Mouse (Mus musculus) CH12.LX (cell line): ENCODE measurements around the gene Sap25. TPM values are rescaled to one million over a fixed set of nuclear protein-coding genes. Genes with fewer than 3 reads are reported as not detected.

Source experiments
- DNase-seq: peaks from one replicate; pipeline ENCODE4 v3.0.0-alpha.2; 2013; ENCODE audit errors: extremely low read depth
- H3K27ac ChIP-seq: 2 replicates; pipeline ENCODE4 v1.5.1; 2012; ENCODE audit warnings: low read depth, mild to moderate bottlenecking, control low read depth, moderate library complexity; ENCODE audit not compliant: insufficient read depth
- H3K27me3 ChIP-seq: replicated peaks from 2 replicates; pipeline ENCODE3; 2012; ENCODE audit warnings: inconsistent platforms
- H3K36me3 ChIP-seq, 2 experiments: replicated peaks in 1 of 2; 2 replicates each; pipeline versions ENCODE3 to v1.6.1; 2012; ENCODE audit warnings: inconsistent platforms in 1 of 2, low read length in 1 of 2, mild to moderate bottlenecking in 1 of 2, mixed read lengths in 1 of 2, moderate library complexity in 1 of 2; ENCODE audit not compliant: control insufficient read depth in 1 of 2, insufficient read depth in 1 of 2
- H3K4me1 ChIP-seq, 2 experiments: 2 replicates each; pipeline ENCODE4 v1.6.1; 2012; ENCODE audit warnings: inconsistent platforms in 1 of 2, moderate library complexity in 1 of 2; ENCODE audit not compliant: insufficient read depth in 2 of 2, control insufficient read depth in 1 of 2
- H3K4me2 ChIP-seq: 2 replicates; pipeline ENCODE4 v1.6.1; 2012; ENCODE audit warnings: low read depth, mild to moderate bottlenecking, control low read depth; ENCODE audit not compliant: poor library complexity, insufficient read depth, severe bottlenecking
- H3K4me3 ChIP-seq, 3 experiments: fragments of 150-350 bp in 1 of 3; sonication (generic) in 1 of 3; replicated peaks in 1 of 3; 2 replicates each; pipeline versions ENCODE3 to v1.5.1; 2011 to 2012; ENCODE audit warnings: low read depth in 2 of 3, low read length in 2 of 3, mild to moderate bottlenecking in 2 of 3, moderate library complexity in 2 of 3, control low read depth in 1 of 3, improper control_type of control experiment in 1 of 3, inconsistent platforms in 1 of 3, mixed read lengths in 1 of 3; ENCODE audit not compliant: poor library complexity in 1 of 3
- H3K79me2 ChIP-seq: replicated peaks from 2 replicates; pipeline ENCODE4 v1.6.1; 2012; ENCODE audit warnings: mild to moderate bottlenecking, moderate library complexity; ENCODE audit not compliant: control insufficient read depth, poor library complexity, insufficient read depth, severe bottlenecking; ENCODE audit errors: extremely low read depth
- H3K9ac ChIP-seq: 2 replicates; pipeline ENCODE4 v1.6.1; 2012; ENCODE audit warnings: low read depth, mild to moderate bottlenecking, control low read depth, moderate library complexity; ENCODE audit not compliant: insufficient read depth
- H3K9me3 ChIP-seq: replicated peaks from 2 replicates; pipeline ENCODE3; 2012; ENCODE audit warnings: low read length, inconsistent platforms, mixed read lengths
- BHLHE40 ChIP-seq: IDR thresholded peaks from 2 replicates; pipeline ENCODE4 v1.6.1; 2011; ENCODE audit warnings: mild to moderate bottlenecking, low read depth, low read length, improper control_type of control experiment
- CHD1 ChIP-seq: IDR thresholded peaks from 2 replicates; pipeline ENCODE4 v1.6.1; 2012; ENCODE audit warnings: low read depth, low read length, improper control_type of control experiment, inconsistent platforms
- CHD2 ChIP-seq: IDR thresholded peaks from 2 replicates; pipeline ENCODE4 v1.6.1; 2011; ENCODE audit warnings: low read length, improper control_type of control experiment
- CTCF ChIP-seq, 2 experiments: IDR thresholded peaks in 1 of 2; conservative IDR thresholded peaks in 1 of 2; 2 replicates each; pipeline ENCODE4 v1.5.1; 2011 to 2012; ENCODE audit warnings: low read depth in 2 of 2, low read length in 2 of 2, improper control_type of control experiment in 1 of 2, inconsistent platforms in 1 of 2, mild to moderate bottlenecking in 1 of 2, moderate library complexity in 1 of 2
- E2F4 ChIP-seq: IDR thresholded peaks from 2 replicates; pipeline ENCODE4 v1.6.1; 2011; ENCODE audit warnings: low read depth, low read length, improper control_type of control experiment; ENCODE audit not compliant: insufficient replicate concordance
- ELF1 ChIP-seq: IDR thresholded peaks from 2 replicates; pipeline ENCODE4 v1.6.1; 2014; ENCODE audit warnings: low read depth, mild to moderate bottlenecking, inconsistent platforms, low read length, improper control_type of control experiment
- EP300 ChIP-seq: IDR thresholded peaks from 2 replicates; pipeline ENCODE4 v1.6.1; 2011; ENCODE audit warnings: low read length, improper control_type of control experiment
- ETS1 ChIP-seq: conservative IDR thresholded peaks from 2 replicates; pipeline ENCODE4 v1.6.1; 2012; ENCODE audit warnings: low read depth, mild to moderate bottlenecking, inconsistent platforms, low read length, improper control_type of control experiment, moderate library complexity
- GABPA ChIP-seq: IDR thresholded peaks from 2 replicates; pipeline ENCODE4 v1.6.1; 2012; ENCODE audit warnings: low read depth, low read length, improper control_type of control experiment, inconsistent platforms; ENCODE audit not compliant: insufficient replicate concordance
- HCFC1 ChIP-seq: IDR thresholded peaks from 2 replicates; pipeline ENCODE4 v1.6.1; 2012; ENCODE audit warnings: low read depth, mild to moderate bottlenecking, inconsistent platforms, low read length, improper control_type of control experiment
- IRF4 ChIP-seq: IDR thresholded peaks from 2 replicates; pipeline ENCODE4 v1.6.1; 2014; ENCODE audit warnings: low read depth, mild to moderate bottlenecking, inconsistent platforms, low read length, improper control_type of control experiment
- JUN ChIP-seq: IDR thresholded peaks from 2 replicates; pipeline ENCODE4 v1.6.1; 2011; ENCODE audit warnings: low read depth, mild to moderate bottlenecking, low read length, improper control_type of control experiment, moderate library complexity; ENCODE audit not compliant: insufficient read depth
- JUND ChIP-seq: conservative IDR thresholded peaks from 2 replicates; pipeline ENCODE4 v1.6.1; 2011; ENCODE audit warnings: low read depth, low read length, improper control_type of control experiment
- KAT2A ChIP-seq: IDR thresholded peaks from 2 replicates; pipeline ENCODE4 v1.6.1; 2012; ENCODE audit warnings: low read length, improper control_type of control experiment, inconsistent platforms; ENCODE audit not compliant: insufficient replicate concordance
- MAFK ChIP-seq: IDR thresholded peaks from 2 replicates; pipeline ENCODE4 v1.6.1; 2011; ENCODE audit warnings: low read length, improper control_type of control experiment; ENCODE audit not compliant: insufficient replicate concordance
- MAX ChIP-seq: IDR thresholded peaks from 2 replicates; pipeline ENCODE4 v1.6.1; 2011; ENCODE audit warnings: low read length, improper control_type of control experiment
- MAZ ChIP-seq: IDR thresholded peaks from 2 replicates; pipeline ENCODE4 v1.6.1; 2012; ENCODE audit warnings: low read depth, mild to moderate bottlenecking, inconsistent platforms, low read length, improper control_type of control experiment, moderate library complexity
- MEF2A ChIP-seq: IDR thresholded peaks from 2 replicates; pipeline ENCODE4 v1.6.1; 2014; ENCODE audit warnings: low read depth, mild to moderate bottlenecking, inconsistent platforms, low read length, improper control_type of control experiment, borderline replicate concordance
- MXI1 ChIP-seq: IDR thresholded peaks from 2 replicates; pipeline ENCODE4 v1.6.1; 2011; ENCODE audit warnings: mild to moderate bottlenecking, low read depth, low read length, improper control_type of control experiment
- MYC ChIP-seq: IDR thresholded peaks from 2 replicates; pipeline ENCODE4 v1.6.1; 2011; ENCODE audit warnings: low read depth, mild to moderate bottlenecking, improper control_type of control experiment, low read length
- NELFE ChIP-seq: IDR thresholded peaks from 2 replicates; pipeline ENCODE4 v1.6.1; 2011; ENCODE audit warnings: low read depth, low read length, improper control_type of control experiment
- NRF1 ChIP-seq: IDR thresholded peaks from 2 replicates; pipeline ENCODE4 v1.6.1; 2014; ENCODE audit warnings: low read depth, mild to moderate bottlenecking, inconsistent platforms, low read length, improper control_type of control experiment, moderate library complexity
- PAX5 ChIP-seq: IDR thresholded peaks from 2 replicates; pipeline ENCODE4 v1.6.1; 2012; ENCODE audit warnings: low read length, inconsistent platforms, mixed read lengths
- POLR2A ChIP-seq: IDR thresholded peaks from 2 replicates; pipeline ENCODE4 v1.6.1; 2011; ENCODE audit warnings: low read depth, mild to moderate bottlenecking, improper control_type of control experiment, low read length
- POLR2AphosphoS2 ChIP-seq: IDR thresholded peaks from 2 replicates; pipeline ENCODE4 v1.6.1; 2011; ENCODE audit warnings: low read depth, low read length, improper control_type of control experiment
- RAD21 ChIP-seq: IDR thresholded peaks from 2 replicates; pipeline ENCODE4 v1.6.1; 2011; ENCODE audit warnings: low read depth, mild to moderate bottlenecking, low read length, improper control_type of control experiment, moderate library complexity
- RCOR1 ChIP-seq: conservative IDR thresholded peaks from 2 replicates; pipeline ENCODE4 v1.6.1; 2012; ENCODE audit warnings: low read depth, mild to moderate bottlenecking, inconsistent platforms, low read length, improper control_type of control experiment
- SIN3A ChIP-seq: IDR thresholded peaks from 2 replicates; pipeline ENCODE4 v1.6.1; 2012; ENCODE audit warnings: low read length, improper control_type of control experiment, inconsistent platforms
- SMC3 ChIP-seq: IDR thresholded peaks from 2 replicates; pipeline ENCODE4 v1.6.1; 2011; ENCODE audit warnings: low read depth, low read length, improper control_type of control experiment
- TBP ChIP-seq: conservative IDR thresholded peaks from 2 replicates; pipeline ENCODE4 v1.6.1; 2011; ENCODE audit warnings: low read depth, low read length, improper control_type of control experiment
- TCF12 ChIP-seq: IDR thresholded peaks from 2 replicates; pipeline ENCODE4 v1.6.1; 2014; ENCODE audit warnings: low read depth, mild to moderate bottlenecking, inconsistent platforms, low read length, improper control_type of control experiment
- UBTF ChIP-seq: IDR thresholded peaks from 2 replicates; pipeline ENCODE4 v1.6.1; 2012; ENCODE audit warnings: low read depth, mild to moderate bottlenecking, inconsistent platforms, low read length, improper control_type of control experiment, moderate library complexity
- USF1 ChIP-seq: IDR thresholded peaks from 2 replicates; pipeline ENCODE4 v1.6.1; 2014; ENCODE audit warnings: low read depth, mild to moderate bottlenecking, inconsistent platforms, low read length, improper control_type of control experiment
- USF2 ChIP-seq: conservative IDR thresholded peaks from 2 replicates; pipeline ENCODE4 v1.6.1; 2011; ENCODE audit warnings: low read depth, low read length, improper control_type of control experiment
- ZC3H11A ChIP-seq: IDR thresholded peaks from 2 replicates; pipeline ENCODE4 v1.6.1; 2012; ENCODE audit warnings: low read depth, mild to moderate bottlenecking, inconsistent platforms, low read length, improper control_type of control experiment
- ZKSCAN1 ChIP-seq: IDR thresholded peaks from 2 replicates; pipeline ENCODE4 v1.6.1; 2012; ENCODE audit warnings: low read depth, inconsistent platforms, low read length, improper control_type of control experiment, borderline replicate concordance
- ZMIZ1 ChIP-seq: IDR thresholded peaks from 2 replicates; pipeline ENCODE4 v1.6.1; 2012; ENCODE audit warnings: low read depth, mild to moderate bottlenecking, inconsistent platforms, low read length, improper control_type of control experiment
- ZNF384 ChIP-seq: IDR thresholded peaks from 2 replicates; pipeline ENCODE4 v1.6.1; 2012; ENCODE audit warnings: low read depth, low read length, improper control_type of control experiment, inconsistent platforms
- dilution Hi-C: fragments of 300-500 bp; cut with MboI; formaldehyde crosslinking; loops from 2 replicates; pipeline ENCODE4 v1.14.3; 2020; ENCODE audit warnings: low sequenced_read_pairs; ENCODE audit not compliant: extremely low pct_unique_long_range_greater_than_20kb, extremely low pct_ligation_motif_present
- in situ Hi-C: fragments of 300-500 bp; cut with MboI; formaldehyde crosslinking; loops from 3 replicates; pipeline ENCODE4 v1.14.3; 2019; ENCODE audit warnings: low sequenced_read_pairs, low pct_ligation_motif_present, low pct_unique_long_range_greater_than_20kb, mixed read lengths
- polyA plus RNA-seq: library from polyadenylated mRNA; unstranded; fragments of >175 nt; gene quantifications from 2 replicates; pipeline ENCODE4 v1.2.1, GENCODE M21; 2012; ENCODE audit warnings: low read depth; ENCODE audit not compliant: insufficient read length
- total RNA-seq, 2 experiments: library from RNA; depleted of rRNA; stranded (reverse); fragments of 300-350 nt in 1 of 2; fragments of >200 nt in 1 of 2; gene quantifications; 2 replicates each; pipeline ENCODE4 v1.2.3; 2012 to 2014

Sap25 gene
- total and polyA plus RNA-seq, 3 experiments = 2.1 to 16.6 (median 2.4) TPM

DNA sequence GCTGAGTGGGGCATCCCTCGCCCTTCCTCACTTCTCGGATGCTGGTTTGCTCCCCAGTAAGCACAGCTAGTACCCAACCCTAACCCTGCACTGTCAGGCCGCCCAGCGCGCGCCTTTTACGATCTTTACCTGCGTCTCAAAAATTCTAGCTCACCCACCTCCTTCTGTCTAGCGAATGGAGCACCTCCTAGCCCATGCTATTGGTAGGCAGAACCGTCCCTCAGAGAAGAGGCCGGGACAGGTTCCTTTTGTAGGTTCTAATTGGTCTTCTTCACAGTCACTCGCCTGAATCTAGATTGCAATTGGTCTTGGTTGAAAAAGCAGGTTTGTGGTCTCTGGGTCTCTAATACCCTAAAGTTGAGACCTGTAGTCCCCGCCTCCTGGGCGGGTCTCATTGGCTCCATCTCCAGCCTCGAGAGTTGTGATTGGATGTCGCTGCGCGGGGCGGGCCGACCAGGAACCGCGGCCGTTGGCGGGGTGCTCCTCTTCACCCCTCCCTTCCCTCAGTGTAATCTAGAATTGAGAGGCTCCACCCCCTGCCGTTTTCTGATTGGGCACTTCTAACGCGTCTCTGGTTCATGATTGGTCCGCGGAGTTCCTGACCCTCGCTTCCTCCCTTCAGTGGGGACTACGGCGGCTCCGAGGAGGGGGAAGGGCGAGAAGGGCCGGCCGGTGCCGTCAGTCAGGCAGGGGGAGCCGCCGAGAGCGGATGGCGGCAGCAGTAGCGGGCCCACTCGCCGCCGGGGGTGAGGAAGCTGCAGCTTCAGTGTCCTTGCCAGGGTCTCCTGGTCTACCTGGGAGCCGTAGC, 12.4 kb upstream of the Sap25 start, which contains the start of the genes Fbxo24, Lrch4 and Gm20605:
Gene Fbxo24, minus strand, starts transcription at position 505 of the 808 bp plus-strand sequence.
Gene Lrch4, plus strand, starts transcription at position 624 of the 808 bp plus-strand sequence.
Gene Gm20605, plus strand, starts transcription at position 678 of the 808 bp plus-strand sequence.
- H3K36me3 ChIP-seq = peaks cover 7 to 15% of the 10 kb centered on the region in 2 experiments
- DNase-seq = peak; percentile 100
- peak within 1 kb of the TSS; percentile 91 for H3K4me2 ChIP-seq
- dilution Hi-C loops (no loop called here), in situ Hi-C loops (no loop called here)
- H3K79me2 ChIP-seq = peaks cover 14% of the 10 kb centered on the region
- TF ChIP-seq UBTF = no peak
- TF ChIP-seq E2F4 = peak; percentile 82; the same call in 1 of the 2 replicates
- no peak for TF ChIP-seq CHD1
- peak; percentile 91 for TF ChIP-seq NELFE
- no peak for TF ChIP-seq MAX
- TF ChIP-seq ETS1 = no peak; the same call in 1 of the 2 replicates
- TF ChIP-seq USF2 = no peak; the same call in 1 of the 2 replicates
- peak; percentile 73; the same call in 1 of the 2 replicates for TF ChIP-seq KAT2A
- no peak for TF ChIP-seq RAD21
- peak; percentile 90 for TF ChIP-seq SIN3A
- peak; percentile 91 for TF ChIP-seq TCF12
- TF ChIP-seq ZMIZ1 = peak; percentile 83
- no peak for TF ChIP-seq PAX5
- peak; percentile 94 for TF ChIP-seq ELF1
- TF ChIP-seq POLR2A = peak; percentile 85
- TF ChIP-seq JUND = 0 out of 2 replicates have a peak, but pooled peaks have one; percentile 32
- TF ChIP-seq RCOR1 = peak; percentile 23; the same call in 1 of the 2 replicates
- no peak for TF ChIP-seq EP300
- no peak for TF ChIP-seq SMC3
- TF ChIP-seq MAFK = no peak
- TF ChIP-seq NRF1 = peak; percentile 38
- no peak for TF ChIP-seq ZKSCAN1
- TF ChIP-seq MEF2A = peak; percentile 48
- no peak for TF ChIP-seq JUN
- TF ChIP-seq ZNF384 = no peak
- peak; percentile 61; the same call in 1 of the 2 replicates for TF ChIP-seq IRF4
- no peak; the same call in 1 of the 2 replicates for TF ChIP-seq GABPA
- peak; percentile 52 for TF ChIP-seq MXI1
- TF ChIP-seq BHLHE40 = peak; percentile 32; the same call in 1 of the 2 replicates
- peak; percentile 85 for TF ChIP-seq TBP
- peak; percentile 96 for TF ChIP-seq CHD2
- TF ChIP-seq MAZ = peak; percentile 99
- 0 out of 2 replicates have a peak, but pooled peaks have one; percentile 64 for TF ChIP-seq POLR2AphosphoS2
- TF ChIP-seq USF1 = no peak
- no peak for TF ChIP-seq MYC
- TF ChIP-seq ZC3H11A = no peak
- TF ChIP-seq CTCF (conservative IDR thresholded peaks at IDR 0.05 in 1 of 2, IDR thresholded peaks at IDR 0.05 in 1 of 2; ENCODE audit: low read depth in 2 of 2, low read length in 2 of 2) = no peak
- peak; percentile 85 for TF ChIP-seq HCFC1
- peaks cover 14 to 42% of the 10 kb centered on the region in 2 experiments for H3K4me1 ChIP-seq
- no peaks in the 10 kb centered on the region for H3K9me3 ChIP-seq
- H3K4me3 ChIP-seq = peak within 1 kb of the TSS; percentile 79 to 91 (median 81)
- H3K9ac ChIP-seq = peak within 1 kb of the TSS; percentile 88
- H3K27ac ChIP-seq = peak within 1 kb of the TSS; percentile 94
- H3K27me3 ChIP-seq = no peaks in the 10 kb centered on the region
